Mouse (Mus musculus): ENCODE data around the gene Olfr450. TPM values are rescaled to one million over a fixed set of nuclear protein-coding genes. Genes with fewer than 3 reads are reported as not detected.

The Olfr450 gene
- total and polyA plus RNA-seq, 3 experiments = not detected

DNA sequence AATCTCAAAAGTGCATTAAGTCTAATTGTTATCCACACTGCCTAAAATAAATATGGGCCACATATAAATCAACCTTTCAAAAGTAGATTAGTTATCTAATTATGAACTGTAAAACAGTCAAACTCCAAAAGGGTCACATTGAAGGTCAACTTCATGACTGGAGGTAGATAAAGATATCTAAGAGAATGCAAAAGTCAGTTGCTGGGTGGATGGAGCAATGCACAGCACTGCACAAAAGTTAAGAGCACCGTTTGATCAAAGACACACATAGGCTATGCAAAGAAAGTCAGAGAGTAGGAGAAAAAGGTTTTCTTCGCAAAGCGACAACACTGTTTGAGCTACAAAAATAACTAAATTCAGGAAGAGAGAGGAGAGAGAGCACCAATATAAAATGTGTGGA, 16.8 kb upstream of the Olfr450 start:
- Histone ChIP-seq H3K27me3 (replicated peaks) (no peaks in the 10 kb centered on the region), H3K9ac (ENCODE audit: insufficient read depth, low read depth) (no peak overlapping the region), H3K4me1 (ENCODE audit: control insufficient read depth in 1 of 2, insufficient read depth in 2 of 2) (no peaks in the 10 kb centered on the region), H3K4me2 (ENCODE audit: insufficient read depth, low read depth, poor library complexity, severe bottlenecking) (no peak overlapping the region), H3K27ac (ENCODE audit: insufficient read depth, low read depth) (no peak overlapping the region), H3K4me3 (replicated peaks in 1 of 3; ENCODE audit: low read depth in 2 of 3, low read length in 2 of 3, poor library complexity in 1 of 3) (no peak overlapping the region), H3K9me3 (replicated peaks; ENCODE audit: low read length) (no peaks in the 10 kb centered on the region), H3K36me3 (replicated peaks in 1 of 2; ENCODE audit: control insufficient read depth in 1 of 2, insufficient read depth in 1 of 2, low read length in 1 of 2) (no peaks in the 10 kb centered on the region), H3K79me2 (replicated peaks; ENCODE audit: control insufficient read depth, extremely low read depth, insufficient read depth, poor library complexity, severe bottlenecking) (no peaks in the 10 kb centered on the region)
- dilution Hi-C loops (cut with MboI; ENCODE audit: extremely low pct_ligation_motif_present, extremely low pct_unique_long_range_greater_than_20kb, low sequenced_read_pairs) = no loop called here
- DNase-seq (ENCODE audit: extremely low read depth) = no peak
- in situ Hi-C loops (cut with MboI; ENCODE audit: low pct_ligation_motif_present, low pct_unique_long_range_greater_than_20kb, low sequenced_read_pairs) = no loop called here
- TF ChIP-seq MEF2A (IDR thresholded peaks at IDR 0.05; ENCODE audit: borderline replicate concordance, low read depth, low read length) = no peak
- no peak for TF ChIP-seq EP300 (IDR thresholded peaks at IDR 0.05; ENCODE audit: low read length)
- TF ChIP-seq POLR2AphosphoS2 (IDR thresholded peaks at IDR 0.05; ENCODE audit: low read depth, low read length) = no peak
- no peak for TF ChIP-seq RAD21 (IDR thresholded peaks at IDR 0.05; ENCODE audit: low read depth, low read length)
- TF ChIP-seq MYC (IDR thresholded peaks at IDR 0.05; ENCODE audit: low read depth, low read length) = no peak
- no peak for TF ChIP-seq SIN3A (IDR thresholded peaks at IDR 0.05; ENCODE audit: low read length)
- TF ChIP-seq CTCF (conservative IDR thresholded peaks at IDR 0.05 in 1 of 2, IDR thresholded peaks at IDR 0.05 in 1 of 2; ENCODE audit: low read depth in 2 of 2, low read length in 2 of 2) = no peak
- TF ChIP-seq ELF1 (IDR thresholded peaks at IDR 0.05; ENCODE audit: low read depth, low read length) = no peak
- TF ChIP-seq RCOR1 (conservative IDR thresholded peaks at IDR 0.05; ENCODE audit: low read depth, low read length) = no peak
- TF ChIP-seq MAX (IDR thresholded peaks at IDR 0.05; ENCODE audit: low read length) = no peak
- TF ChIP-seq ETS1 (conservative IDR thresholded peaks at IDR 0.05; ENCODE audit: low read depth, low read length) = no peak
- TF ChIP-seq CHD2 (IDR thresholded peaks at IDR 0.05; ENCODE audit: low read length) = no peak
- no peak for TF ChIP-seq UBTF (IDR thresholded peaks at IDR 0.05; ENCODE audit: low read depth, low read length)
- no peak for TF ChIP-seq ZNF384 (IDR thresholded peaks at IDR 0.05; ENCODE audit: low read depth, low read length)
- no peak for TF ChIP-seq TBP (conservative IDR thresholded peaks at IDR 0.05; ENCODE audit: low read depth, low read length)
- no peak for TF ChIP-seq POLR2A (IDR thresholded peaks at IDR 0.05; ENCODE audit: low read depth, low read length)

DNA sequence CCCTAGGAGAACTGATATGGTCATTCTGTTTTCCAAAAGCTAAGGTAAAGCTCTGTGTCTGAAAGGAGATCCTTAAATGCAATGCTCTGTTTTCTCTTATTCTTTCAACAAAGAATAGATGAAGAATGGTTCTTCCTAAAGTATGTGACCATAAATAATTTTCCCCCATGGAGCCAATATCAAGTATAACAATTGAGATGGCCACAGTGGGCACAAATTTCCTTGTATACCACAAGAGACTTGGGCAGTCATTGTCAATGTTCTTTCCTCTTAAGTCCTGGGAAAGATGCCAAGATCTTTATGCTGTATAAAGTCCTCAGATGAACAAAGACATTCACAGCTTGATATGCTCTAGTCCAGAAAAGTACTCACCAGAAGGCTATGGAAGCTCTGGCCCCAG, 22.3 kb downstream of the Olfr450 start, which contains the start of gene Olfr449:
Gene Olfr449, plus strand, starts transcription at position 301 of the 400 bp plus-strand sequence.
- Histone ChIP-seq H3K4me1 (ENCODE audit: control insufficient read depth in 1 of 2, insufficient read depth in 2 of 2) (no peaks in the 10 kb centered on the region), H3K27ac (ENCODE audit: insufficient read depth, low read depth) (no peak within 1 kb of the TSS), H3K9me3 (replicated peaks; ENCODE audit: low read length) (no peaks in the 10 kb centered on the region), H3K36me3 (replicated peaks in 1 of 2; ENCODE audit: control insufficient read depth in 1 of 2, insufficient read depth in 1 of 2, low read length in 1 of 2) (no peaks in the 10 kb centered on the region), H3K4me2 (ENCODE audit: insufficient read depth, low read depth, poor library complexity, severe bottlenecking) (no peak within 1 kb of the TSS), H3K4me3 (replicated peaks in 1 of 3; ENCODE audit: low read depth in 2 of 3, low read length in 2 of 3, poor library complexity in 1 of 3) (no peak within 1 kb of the TSS), H3K79me2 (replicated peaks; ENCODE audit: control insufficient read depth, extremely low read depth, insufficient read depth, poor library complexity, severe bottlenecking) (no peaks in the 10 kb centered on the region), H3K27me3 (replicated peaks) (no peaks in the 10 kb centered on the region), H3K9ac (ENCODE audit: insufficient read depth, low read depth) (no peak within 1 kb of the TSS)
- dilution Hi-C loops (cut with MboI; ENCODE audit: extremely low pct_ligation_motif_present, extremely low pct_unique_long_range_greater_than_20kb, low sequenced_read_pairs) = no loop called here
- no peak for TF ChIP-seq PAX5 (IDR thresholded peaks at IDR 0.05; ENCODE audit: low read length)
- TF ChIP-seq BHLHE40 (IDR thresholded peaks at IDR 0.05; ENCODE audit: low read depth, low read length) = no peak
- TF ChIP-seq TBP (conservative IDR thresholded peaks at IDR 0.05; ENCODE audit: low read depth, low read length) = no peak
- no peak for TF ChIP-seq USF1 (IDR thresholded peaks at IDR 0.05; ENCODE audit: low read depth, low read length)
- TF ChIP-seq EP300 (IDR thresholded peaks at IDR 0.05; ENCODE audit: low read length) = no peak
- no peak for TF ChIP-seq HCFC1 (IDR thresholded peaks at IDR 0.05; ENCODE audit: low read depth, low read length)
- TF ChIP-seq IRF4 (IDR thresholded peaks at IDR 0.05; ENCODE audit: low read depth, low read length) = no peak
- TF ChIP-seq ELF1 (IDR thresholded peaks at IDR 0.05; ENCODE audit: low read depth, low read length) = no peak
- TF ChIP-seq SIN3A (IDR thresholded peaks at IDR 0.05; ENCODE audit: low read length) = no peak
- TF ChIP-seq RCOR1 (conservative IDR thresholded peaks at IDR 0.05; ENCODE audit: low read depth, low read length) = no peak
- TF ChIP-seq TCF12 (IDR thresholded peaks at IDR 0.05; ENCODE audit: low read depth, low read length) = no peak
- TF ChIP-seq GABPA (IDR thresholded peaks at IDR 0.05; ENCODE audit: insufficient replicate concordance, low read depth, low read length) = no peak
- no peak for TF ChIP-seq KAT2A (IDR thresholded peaks at IDR 0.05; ENCODE audit: insufficient replicate concordance, low read length)
- TF ChIP-seq UBTF (IDR thresholded peaks at IDR 0.05; ENCODE audit: low read depth, low read length) = no peak
- no peak for TF ChIP-seq ZKSCAN1 (IDR thresholded peaks at IDR 0.05; ENCODE audit: borderline replicate concordance, low read depth, low read length)
- no peak for TF ChIP-seq POLR2A (IDR thresholded peaks at IDR 0.05; ENCODE audit: low read depth, low read length)
- no peak for TF ChIP-seq JUND (conservative IDR thresholded peaks at IDR 0.05; ENCODE audit: low read depth, low read length)
- in situ Hi-C loops (cut with MboI; ENCODE audit: low pct_ligation_motif_present, low pct_unique_long_range_greater_than_20kb, low sequenced_read_pairs) = no loop called here
- no peak for DNase-seq (ENCODE audit: extremely low read depth)

Measured in CH12.LX (cell line).